Mouse (Mus musculus): Measurements from ENCODE around the gene B4galt3. TPM values are rescaled to one million over a fixed set of nuclear protein-coding genes. Genes with fewer than 3 reads are reported as not detected.

B4galt3 gene
- total and polyA plus RNA-seq, 3 experiments = 21.5 to 44.8 (median 30.8) TPM

DNA sequence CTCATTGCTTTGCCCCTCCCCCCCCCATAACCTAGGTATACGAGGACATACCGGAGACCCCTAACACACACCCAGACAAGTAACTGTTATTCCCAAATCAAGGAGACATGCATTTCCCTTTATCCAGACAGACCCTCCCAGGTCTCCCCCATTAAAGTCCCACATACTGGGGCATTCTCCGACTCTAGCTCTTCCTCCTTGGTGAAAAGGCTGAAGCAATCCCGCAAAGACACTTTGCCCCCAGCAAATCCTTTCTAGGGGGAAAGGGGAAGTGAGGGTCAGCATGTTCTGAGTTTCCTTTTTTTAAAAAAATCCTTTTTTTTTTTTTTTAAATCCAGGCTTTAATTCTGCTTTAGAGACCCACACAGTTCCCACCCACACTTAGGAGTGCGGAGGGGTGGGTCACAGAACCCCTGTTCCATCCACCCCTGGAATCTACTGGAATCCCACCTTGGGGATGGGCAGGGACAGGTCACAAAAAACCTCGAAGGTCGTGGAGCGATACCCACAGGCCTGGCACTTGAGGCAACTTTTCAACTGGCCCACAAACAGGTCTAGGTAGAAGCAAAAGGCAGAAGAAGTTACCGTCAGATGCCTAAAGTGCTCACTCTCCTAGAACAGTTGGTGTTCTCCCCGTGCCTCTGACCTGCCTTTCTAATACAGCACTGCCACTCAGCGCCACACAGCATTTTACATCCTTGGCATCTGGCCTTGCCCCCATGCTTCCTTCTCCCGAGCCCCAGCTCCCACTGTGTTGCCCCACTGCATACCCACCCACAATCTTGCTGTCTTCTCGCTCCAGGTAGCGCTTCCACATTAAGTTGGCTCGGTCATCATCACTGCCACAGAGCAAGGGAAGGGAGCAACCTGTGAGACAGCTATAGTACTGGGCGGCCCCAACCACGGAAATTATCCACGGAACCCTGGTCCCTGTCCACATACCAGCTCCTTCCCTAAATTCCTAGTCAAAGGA is 13.3 kb downstream of the B4galt3 start:
- Histone ChIP-seq H3K27me3 (ENCODE audit: insufficient read depth, low read length) (no peaks in the 10 kb centered on the region), H3K4me3 (ENCODE audit: low read depth, low read length) (no peak overlapping the region), H3K36me3 (replicated peaks) (peaks cover 70% of the 10 kb centered on the region), H3K9me3 (replicated peaks) (no peaks in the 10 kb centered on the region), H3K4me1 (ENCODE audit: insufficient read depth, low read depth, low read length) (peaks cover 75% of the 10 kb centered on the region)
- TF ChIP-seq CTCF (IDR thresholded peaks at IDR 0.05; ENCODE audit: low read depth, low read length) (no peak), POLR2AphosphoS5 (IDR thresholded peaks at IDR 0.05; ENCODE audit: insufficient replicate concordance, low read depth, low read length) (no peak), GATA1 (IDR thresholded peaks at IDR 0.05; ENCODE audit: borderline replicate concordance, low read length) (no peak), GATA2 (IDR thresholded peaks at IDR 0.05; ENCODE audit: borderline replicate concordance, low read depth, low read length) (no peak), TAL1 (conservative IDR thresholded peaks at IDR 0.05; ENCODE audit: low read depth, low read length) (no peak)
- DNase-seq (ENCODE audit: low spot score) (no peak), ATAC-seq (ENCODE audit: extremely low read depth, insufficient number of reproducible peaks, low FRiP score, poor library complexity, severe bottlenecking) (no peak)

DNA sequence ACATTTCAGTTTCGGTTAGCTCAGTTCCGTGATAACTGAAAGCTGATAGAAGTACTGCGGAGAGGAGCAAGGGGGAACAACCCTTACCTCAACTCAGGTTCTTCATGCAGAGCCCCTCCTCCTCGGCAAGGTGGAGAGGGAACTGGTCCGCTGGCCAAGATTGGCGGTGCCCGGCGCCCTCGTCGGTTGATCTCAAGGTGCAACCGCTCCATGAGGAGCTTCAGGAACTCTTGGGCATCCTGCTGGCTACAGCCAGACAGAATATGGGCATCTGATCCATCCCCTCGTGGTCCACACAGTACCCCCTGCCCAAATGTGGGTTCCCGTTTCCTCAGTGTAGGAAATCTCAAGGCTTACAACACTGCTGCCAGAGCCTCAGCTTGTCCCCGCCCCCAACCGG is 14.4 kb downstream of the B4galt3 start:
- TF ChIP-seq GATA1 (IDR thresholded peaks at IDR 0.05; ENCODE audit: borderline replicate concordance, low read length) = no peak
- no peak for TF ChIP-seq GATA2 (IDR thresholded peaks at IDR 0.05; ENCODE audit: borderline replicate concordance, low read depth, low read length)
- no peak for TF ChIP-seq TAL1 (conservative IDR thresholded peaks at IDR 0.05; ENCODE audit: low read depth, low read length)
- no peak for TF ChIP-seq POLR2AphosphoS5 (IDR thresholded peaks at IDR 0.05; ENCODE audit: insufficient replicate concordance, low read depth, low read length)
- no peak for TF ChIP-seq CTCF (IDR thresholded peaks at IDR 0.05; ENCODE audit: low read depth, low read length)
- peaks cover 72% of the 10 kb centered on the region for H3K4me1 ChIP-seq (ENCODE audit: insufficient read depth, low read depth, low read length)
- DNase-seq (ENCODE audit: low spot score) = no peak
- no peak for ATAC-seq (ENCODE audit: extremely low read depth, insufficient number of reproducible peaks, low FRiP score, poor library complexity, severe bottlenecking)
- H3K36me3 ChIP-seq (replicated peaks) = peaks cover 70% of the 10 kb centered on the region
- no peaks in the 10 kb centered on the region for H3K27me3 ChIP-seq (ENCODE audit: insufficient read depth, low read length)
- H3K9me3 ChIP-seq (replicated peaks) = no peaks in the 10 kb centered on the region
- H3K4me3 ChIP-seq (ENCODE audit: low read depth, low read length) = no peak overlapping the region

DNA sequence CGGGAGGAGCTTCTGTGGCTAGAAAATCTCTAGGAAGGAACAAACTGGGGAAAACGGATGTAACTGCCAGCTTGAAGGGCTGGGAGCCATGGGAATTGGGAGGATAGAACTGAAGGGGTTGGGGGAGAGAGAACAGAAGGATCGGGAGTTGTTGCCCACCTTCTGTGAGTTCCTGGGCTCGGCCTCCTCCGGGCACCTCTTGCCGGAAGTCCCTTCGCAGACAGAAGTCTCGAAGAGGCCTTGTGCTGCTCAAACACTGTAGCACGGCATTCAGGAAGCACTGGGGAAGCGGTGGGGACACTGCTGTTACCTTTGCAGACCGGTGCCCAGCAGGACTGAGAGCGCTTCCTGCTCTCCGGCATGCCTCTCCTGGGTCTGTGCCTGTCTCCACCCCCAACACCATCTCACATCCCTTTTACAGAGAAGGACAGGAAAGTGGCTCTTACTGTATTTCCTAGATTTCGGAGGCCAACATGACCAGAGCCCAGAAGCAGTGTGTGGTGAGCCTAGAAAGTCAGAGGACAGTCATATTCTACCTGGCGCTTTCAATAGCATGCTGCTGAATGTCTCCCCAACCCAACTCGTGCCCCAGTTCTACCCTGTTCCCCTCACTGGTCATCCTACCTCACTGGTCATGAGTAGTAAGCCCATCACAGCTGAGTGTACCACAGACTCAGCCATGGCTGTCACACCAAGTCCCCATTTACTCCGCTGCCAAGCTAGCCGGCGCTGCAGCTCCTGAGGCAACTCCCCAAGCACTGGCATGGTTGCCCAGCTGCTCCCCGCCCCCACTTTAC is 15.2 kb downstream of the B4galt3 start:
- H3K36me3 ChIP-seq (replicated peaks) = peaks cover 74% of the 10 kb centered on the region
- ATAC-seq (ENCODE audit: extremely low read depth, insufficient number of reproducible peaks, low FRiP score, poor library complexity, severe bottlenecking) (no peak), DNase-seq (ENCODE audit: low spot score) (no peak)
- H3K4me3 ChIP-seq (ENCODE audit: low read depth, low read length) = no peak overlapping the region
- TF ChIP-seq GATA1 (IDR thresholded peaks at IDR 0.05; ENCODE audit: borderline replicate concordance, low read length) (no peak), CTCF (IDR thresholded peaks at IDR 0.05; ENCODE audit: low read depth, low read length) (no peak), GATA2 (IDR thresholded peaks at IDR 0.05; ENCODE audit: borderline replicate concordance, low read depth, low read length) (no peak), TAL1 (conservative IDR thresholded peaks at IDR 0.05; ENCODE audit: low read depth, low read length) (no peak), POLR2AphosphoS5 (IDR thresholded peaks at IDR 0.05; ENCODE audit: insufficient replicate concordance, low read depth, low read length) (no peak)
- peaks cover 64% of the 10 kb centered on the region for H3K4me1 ChIP-seq (ENCODE audit: insufficient read depth, low read depth, low read length)
- no peaks in the 10 kb centered on the region for H3K27me3 ChIP-seq (ENCODE audit: insufficient read depth, low read length)
- H3K9me3 ChIP-seq (replicated peaks) = no peaks in the 10 kb centered on the region

DNA sequence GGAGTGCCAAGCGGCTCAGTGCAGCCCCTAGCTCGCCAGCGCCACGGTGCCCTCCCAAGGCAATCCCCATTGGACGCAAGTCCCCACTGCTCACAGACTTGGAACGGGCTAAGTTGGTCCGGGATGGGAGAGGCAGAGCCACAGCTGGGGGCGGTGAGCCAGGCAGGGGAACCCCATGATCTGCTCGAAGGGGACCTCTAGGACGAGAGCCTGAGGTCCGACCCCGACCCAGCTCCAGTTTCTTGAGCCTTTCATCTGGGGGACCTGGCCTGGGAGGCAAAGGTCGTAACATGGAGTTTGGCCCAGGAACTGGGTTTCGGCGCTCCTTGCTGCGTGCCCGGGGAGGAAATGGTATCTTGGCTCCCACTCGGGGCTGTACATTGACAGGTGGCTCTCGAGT is 16.4 kb downstream of the B4galt3 start:
- no peak for ATAC-seq (ENCODE audit: extremely low read depth, insufficient number of reproducible peaks, low FRiP score, poor library complexity, severe bottlenecking)
- Histone ChIP-seq H3K9me3 (replicated peaks) (no peaks in the 10 kb centered on the region), H3K4me1 (ENCODE audit: insufficient read depth, low read depth, low read length) (peaks cover 60% of the 10 kb centered on the region), H3K4me3 (ENCODE audit: low read depth, low read length) (peak overlapping the region; percentile 38; the same call in 1 of the 2 replicates), H3K36me3 (replicated peaks) (peaks cover 78% of the 10 kb centered on the region), H3K27me3 (ENCODE audit: insufficient read depth, low read length) (no peaks in the 10 kb centered on the region)
- no peak for DNase-seq (ENCODE audit: low spot score)
- TF ChIP-seq GATA2 (IDR thresholded peaks at IDR 0.05; ENCODE audit: borderline replicate concordance, low read depth, low read length) (no peak), TAL1 (conservative IDR thresholded peaks at IDR 0.05; ENCODE audit: low read depth, low read length) (no peak), POLR2AphosphoS5 (IDR thresholded peaks at IDR 0.05; ENCODE audit: insufficient replicate concordance, low read depth, low read length) (no peak), GATA1 (IDR thresholded peaks at IDR 0.05; ENCODE audit: borderline replicate concordance, low read length) (no peak), CTCF (IDR thresholded peaks at IDR 0.05; ENCODE audit: low read depth, low read length) (no peak)

DNA sequence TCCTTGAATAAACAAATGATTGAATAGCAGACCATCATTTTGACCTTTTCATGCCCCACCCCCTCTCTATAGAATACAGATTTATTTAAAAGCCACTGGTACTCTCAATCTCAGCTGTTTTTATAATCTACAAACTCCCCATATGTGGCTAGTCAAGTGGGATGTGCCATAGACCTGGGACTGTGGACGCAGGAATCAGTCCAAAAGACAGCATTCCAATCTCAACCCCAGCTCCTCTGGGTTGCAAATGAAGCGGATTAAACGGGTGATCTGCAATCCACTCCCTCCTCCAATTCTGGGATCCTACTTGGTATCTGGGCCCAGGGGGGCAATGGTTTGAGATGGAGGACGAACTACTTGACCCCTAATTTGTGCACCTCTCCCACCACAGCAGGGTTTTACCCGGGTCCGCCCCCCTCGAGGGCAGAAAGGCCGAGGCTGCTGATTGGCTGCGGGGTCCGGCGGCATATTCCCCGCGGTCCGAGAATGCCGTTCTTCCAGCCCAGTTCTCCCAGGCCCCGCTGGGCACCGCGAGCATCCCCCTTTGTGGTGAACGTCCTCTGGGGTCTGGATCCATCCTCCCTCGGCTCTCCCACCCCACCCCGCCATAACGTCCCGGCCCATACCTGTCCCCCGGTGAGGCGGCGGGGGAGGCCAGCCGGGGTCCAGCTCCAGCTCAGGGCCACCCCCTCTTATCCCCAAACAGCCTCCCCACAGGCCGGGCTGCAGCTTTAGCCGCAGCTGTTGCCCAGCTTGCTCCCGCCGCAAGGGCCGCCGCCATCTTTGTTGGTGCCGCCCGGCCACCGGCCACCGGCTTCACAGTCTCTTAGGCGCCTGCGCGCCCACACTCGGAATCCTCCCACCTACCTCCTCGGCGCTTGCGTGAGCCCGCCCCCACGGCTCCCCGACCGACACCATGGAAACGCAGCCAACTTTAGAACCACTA is 17.3 kb downstream of the B4galt3 start, which contains the start of gene Usp21:
Gene Usp21, minus strand, starts transcription at position 856 of the 946 bp plus-strand sequence.
- peak; percentile 94 for ATAC-seq (ENCODE audit: extremely low read depth, insufficient number of reproducible peaks, low FRiP score, poor library complexity, severe bottlenecking)
- Histone ChIP-seq H3K27me3 (ENCODE audit: insufficient read depth, low read length) (no peaks in the 10 kb centered on the region), H3K36me3 (replicated peaks) (peaks cover 78% of the 10 kb centered on the region), H3K4me3 (ENCODE audit: low read depth, low read length) (peak within 1 kb of the TSS; percentile 94), H3K4me1 (ENCODE audit: insufficient read depth, low read depth, low read length) (peaks cover 57% of the 10 kb centered on the region), H3K9me3 (replicated peaks) (no peaks in the 10 kb centered on the region)
- no peak for TF ChIP-seq POLR2AphosphoS5 (IDR thresholded peaks at IDR 0.05; ENCODE audit: insufficient replicate concordance, low read depth, low read length)
- TF ChIP-seq CTCF (IDR thresholded peaks at IDR 0.05; ENCODE audit: low read depth, low read length) = no peak
- TF ChIP-seq GATA1 (IDR thresholded peaks at IDR 0.05; ENCODE audit: borderline replicate concordance, low read length) = no peak
- no peak for TF ChIP-seq GATA2 (IDR thresholded peaks at IDR 0.05; ENCODE audit: borderline replicate concordance, low read depth, low read length)
- no peak for TF ChIP-seq TAL1 (conservative IDR thresholded peaks at IDR 0.05; ENCODE audit: low read depth, low read length)
- peak; percentile 95 for DNase-seq (ENCODE audit: low spot score)

Data from G1E (cell line).